Mouse (Mus musculus) embryonic facial prominence, embryonic 10.5 days (tissue): ENCODE results near the gene Sipa1. TPM values are rescaled to one million over a fixed set of nuclear protein-coding genes. Genes with fewer than 3 reads are reported as not detected.
"Not testable (repeated sequence)": the region's sequence is repeated elsewhere in the genome, so short reads cannot be mapped to it uniquely, and the experiment has no call there.

Experiments
- DNase-seq: peaks from one replicate; pipeline ENCODE4 v3.0.0-alpha.2; 2017; ENCODE audit warnings: low spot score
- H3K27ac ChIP-seq: fragments of 300-500 bp; sonication (generic); replicated peaks from 2 replicates; pipeline ENCODE4 v1.5.1; 2016; ENCODE audit warnings: mild to moderate bottlenecking
- H3K27me3 ChIP-seq: fragments of 300-500 bp; sonication (generic); replicated peaks from 2 replicates; pipeline ENCODE4 v1.6.1; 2016; ENCODE audit warnings: low read depth, mild to moderate bottlenecking; ENCODE audit not compliant: poor library complexity, severe bottlenecking
- H3K36me3 ChIP-seq: fragments of 300-500 bp; sonication (generic); replicated peaks from 2 replicates; pipeline ENCODE4 v1.6.1; 2016; ENCODE audit warnings: mild to moderate bottlenecking, moderate library complexity
- H3K4me1 ChIP-seq: fragments of 300-500 bp; sonication (generic); 2 replicates; pipeline ENCODE4 v1.6.1; 2016
- H3K4me3 ChIP-seq: fragments of 300-500 bp; sonication (generic); 2 replicates; pipeline ENCODE4 v1.5.1; 2016; ENCODE audit warnings: mild to moderate bottlenecking, moderate library complexity
- H3K9me3 ChIP-seq: fragments of 300-500 bp; sonication (generic); 2 replicates; pipeline ENCODE4 v1.6.1; 2016; ENCODE audit warnings: mild to moderate bottlenecking
- WGBS: fragments of 180-500 bp; shearing (Covaris S2); methylation state at CpG from one replicate; pipeline ENCODE4 v1.1.7; 2016; 5-methylcytosine and 5-hydroxymethylcytosine counted together
- polyA plus RNA-seq: library from polyadenylated mRNA; unstranded; fragments of >200 nt; fragmentation: Nextera tagmentation; extraction: Ambion mirVana; gene quantifications from 2 replicates; pipeline ENCODE4 v1.2.1, GENCODE M21; 2016

Gene Sipa1
- polyA plus RNA-seq, 1 experiment from 2014 or later: 28.7 TPM

- peaks cover 72% of the 10 kb centered on the region for H3K36me3 ChIP-seq
- peaks cover 10% of the 10 kb centered on the region for H3K27me3 ChIP-seq
- H3K4me1 ChIP-seq: peaks cover 69% of the 10 kb centered on the region
- peak overlapping the region; percentile 82 for H3K27ac ChIP-seq
- 38% methylated on average over 10 of the region's 10 CpGs for WGBS
- peak overlapping the region; percentile 97 for H3K4me3 ChIP-seq
- DNase-seq: no peak
- H3K9me3 ChIP-seq: no peaks in the 10 kb centered on the region
These were observed 28.8 kb upstream of the Sipa1 start for GRCm38 (mm10) chr19:5692086-5692912.

- H3K4me3 ChIP-seq: peak overlapping the region; percentile 97
These were observed 28.1 kb upstream of the Sipa1 start for GRCm38 (mm10) chr19:5691601-5692000.

DNA sequence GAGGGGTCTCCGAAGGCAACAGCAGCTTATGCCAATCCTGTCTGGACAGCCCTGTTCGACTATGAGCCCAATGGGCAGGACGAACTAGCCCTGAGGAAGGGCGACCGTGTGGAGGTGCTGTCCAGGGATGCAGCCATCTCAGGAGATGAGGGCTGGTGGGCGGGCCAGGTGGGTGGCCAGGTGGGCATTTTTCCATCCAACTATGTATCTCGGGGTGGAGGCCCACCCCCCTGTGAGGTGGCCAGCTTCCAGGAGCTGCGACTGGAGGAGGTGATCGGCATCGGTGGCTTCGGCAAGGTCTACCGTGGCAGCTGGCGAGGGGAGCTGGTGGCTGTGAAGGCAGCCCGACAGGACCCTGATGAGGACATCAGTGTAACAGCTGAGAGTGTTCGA, 26.8 kb upstream of the Sipa1 start:
- Histone ChIP-seq H3K27me3 (peaks cover 7% of the 10 kb centered on the region), H3K36me3 (peaks cover 72% of the 10 kb centered on the region), H3K9me3 (no peaks in the 10 kb centered on the region), H3K4me3 (peak overlapping the region; percentile 97), H3K4me1 (peaks cover 60% of the 10 kb centered on the region), H3K27ac (peak overlapping the region; percentile 93)
- 68% methylated on average over 15 of the region's 15 CpGs for WGBS
- DNase-seq: no peak

More at GRCm38 (mm10) chr19:5691601-5692000, 28.1 kb upstream of the Sipa1 start:
- H3K27me3 ChIP-seq: peaks cover 10% of the 10 kb centered on the region
- WGBS: 69% methylated on average over 5 of the region's 5 CpGs
- H3K4me1 ChIP-seq: peaks cover 73% of the 10 kb centered on the region
- no peaks in the 10 kb centered on the region for H3K9me3 ChIP-seq
- H3K36me3 ChIP-seq: peaks cover 72% of the 10 kb centered on the region
- peak overlapping the region; percentile 82 for H3K27ac ChIP-seq
- DNase-seq: no peak

GRCm38 (mm10) chr19:5689565-5690342, 26.2 kb upstream of the Sipa1 start:
- Histone ChIP-seq H3K4me3 (peak overlapping the region; percentile 97), H3K27ac (peak overlapping the region; percentile 93), H3K27me3 (peaks cover under 1% of the 10 kb centered on the region), H3K9me3 (no peaks in the 10 kb centered on the region), H3K4me1 (peaks cover 56% of the 10 kb centered on the region), H3K36me3 (peaks cover 72% of the 10 kb centered on the region)
- WGBS: 10% methylated on average over 42 of the region's 42 CpGs
- peak; percentile 88 for DNase-seq

- no peaks in the 10 kb centered on the region for H3K27me3 ChIP-seq
- H3K9me3 ChIP-seq: no peaks in the 10 kb centered on the region
- WGBS: 2% methylated on average over 7 of the region's 7 CpGs
- peak overlapping the region; percentile 97 for H3K4me3 ChIP-seq
- no peak for DNase-seq
- peaks cover 56% of the 10 kb centered on the region for H3K4me1 ChIP-seq
- peaks cover 72% of the 10 kb centered on the region for H3K36me3 ChIP-seq
- peak overlapping the region; percentile 93 for H3K27ac ChIP-seq
These were observed 25.6 kb upstream of the Sipa1 start for GRCm38 (mm10) chr19:5689088-5689428.

DNA sequence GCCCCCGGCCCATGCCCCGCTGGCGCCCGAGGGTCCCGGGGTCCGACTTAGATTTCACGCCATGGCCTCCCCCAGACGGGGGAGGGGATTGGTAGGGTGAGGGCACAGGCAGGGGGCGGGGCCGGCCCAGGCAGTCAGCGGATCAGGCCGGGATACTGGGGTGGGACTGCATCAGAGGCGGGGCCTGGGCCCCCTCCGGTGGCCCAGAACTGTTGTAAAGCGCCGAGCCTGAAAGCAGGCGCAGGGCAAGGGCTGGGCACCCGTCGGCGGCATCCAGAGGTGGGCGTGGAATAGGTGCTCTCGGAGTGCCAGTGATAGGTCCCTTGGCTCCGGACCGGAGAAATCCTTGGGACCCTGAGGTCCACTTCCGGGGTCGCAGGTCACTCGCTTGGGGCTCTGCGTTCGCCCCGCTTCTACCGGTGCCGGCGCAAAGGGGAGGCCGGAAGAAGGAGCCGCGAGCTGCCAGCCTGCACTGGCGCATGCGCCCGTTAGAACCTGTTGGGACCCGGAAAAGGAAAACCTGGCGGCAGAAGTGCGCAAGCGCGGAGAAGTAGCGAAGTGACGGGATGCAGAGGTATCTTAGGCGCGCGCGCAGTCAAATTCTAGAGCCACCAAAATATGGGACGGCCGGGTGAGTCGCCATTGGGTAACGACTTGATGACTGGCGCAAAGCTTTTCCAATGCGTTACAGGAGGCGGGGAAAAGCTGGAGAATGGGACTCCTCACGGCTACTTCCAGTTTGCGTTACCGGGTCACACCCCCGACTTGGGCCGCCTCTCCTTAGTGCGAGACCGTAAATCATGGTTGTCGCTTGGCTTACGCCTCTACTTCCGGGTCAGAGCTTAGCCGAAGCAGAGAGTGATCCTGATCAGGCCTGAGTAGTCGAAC, 24.9 kb upstream of the Sipa1 start, which contains the start of the genes Map3k11 and Pcnx3:
Map3k11 (plus strand) TSS at position 543 of the 888 bp plus-strand sequence.
Pcnx3 (minus strand) TSS at position 709 of the 888 bp plus-strand sequence.
- DNase-seq: peak; percentile 96
- peak within 1 kb of the TSS; percentile 93 for H3K27ac ChIP-seq
- peak within 1 kb of the TSS; percentile 97 for H3K4me3 ChIP-seq
- H3K27me3 ChIP-seq: no peaks in the 10 kb centered on the region
- peaks cover 51% of the 10 kb centered on the region for H3K4me1 ChIP-seq
- WGBS: under 1% methylated on average over 69 of the region's 69 CpGs
- peaks cover 72% of the 10 kb centered on the region for H3K36me3 ChIP-seq
- H3K9me3 ChIP-seq: no peaks in the 10 kb centered on the region

DNA sequence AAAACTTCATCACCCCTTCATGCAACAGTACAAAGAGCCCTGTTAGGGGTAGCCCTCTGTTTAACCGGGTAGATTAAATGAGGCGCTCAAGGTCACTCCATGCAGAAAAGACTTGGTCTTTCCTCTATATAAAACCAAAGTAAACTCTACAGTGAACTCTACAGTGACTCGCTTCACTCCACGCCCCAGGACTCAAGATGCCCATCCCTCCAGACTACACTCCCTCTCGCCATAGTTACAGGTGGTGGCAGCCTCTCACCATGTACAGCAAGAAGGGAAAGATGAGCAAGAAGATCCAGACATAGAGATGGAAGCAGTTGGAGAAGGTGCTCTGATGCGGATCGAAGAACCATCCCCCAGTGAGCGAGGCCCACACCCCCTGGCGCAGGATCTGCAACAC, 24.2 kb upstream of the Sipa1 start:
- Histone ChIP-seq H3K9me3 (no peaks in the 10 kb centered on the region), H3K27ac (peak overlapping the region; percentile 93), H3K4me3 (peak overlapping the region; percentile 97), H3K36me3 (peaks cover 72% of the 10 kb centered on the region), H3K27me3 (no peaks in the 10 kb centered on the region), H3K4me1 (peaks cover 43% of the 10 kb centered on the region)
- DNase-seq: no peak
- 20% methylated on average over 9 of the region's 9 CpGs for WGBS

GRCm38 (mm10) chr19:5686954-5687353, 23.4 kb upstream of the Sipa1 start:
- Histone ChIP-seq H3K4me3 (peak overlapping the region; percentile 97), H3K36me3 (peaks cover 72% of the 10 kb centered on the region), H3K4me1 (peaks cover 36% of the 10 kb centered on the region)
- not testable (repeated sequence) for H3K27ac ChIP-seq, DNase-seq, H3K27me3 ChIP-seq, H3K9me3 ChIP-seq
- WGBS: 89% methylated on average over 12 of the region's 12 CpGs

DNA sequence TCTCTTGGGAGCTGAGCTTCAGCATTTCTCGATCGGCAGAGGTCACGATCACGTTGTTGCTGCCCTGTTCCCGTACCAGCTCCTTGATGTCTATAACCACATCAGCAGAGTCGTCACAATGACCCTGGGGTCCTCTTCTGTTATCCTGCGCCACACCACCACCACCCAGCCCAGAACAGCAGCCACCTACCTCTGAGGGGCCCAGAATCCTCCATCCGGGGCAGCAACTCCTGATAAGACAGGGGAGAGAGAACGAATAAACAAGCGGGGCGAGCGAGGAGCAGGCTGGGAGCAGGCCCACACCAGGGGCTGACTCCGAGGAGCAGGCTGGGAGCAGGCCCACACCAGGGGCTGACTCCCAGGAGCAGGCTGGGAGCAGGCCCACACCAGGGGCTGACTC, 22.9 kb upstream of the Sipa1 start:
- Histone ChIP-seq H3K9me3 (no peaks in the 10 kb centered on the region), H3K4me3 (peak overlapping the region; percentile 11; the same call in 1 of the 2 replicates), H3K4me1 (peaks cover 30% of the 10 kb centered on the region), H3K27me3 (no peaks in the 10 kb centered on the region), H3K27ac (no peak overlapping the region), H3K36me3 (peaks cover 72% of the 10 kb centered on the region)
- 91% methylated on average over 13 of the region's 13 CpGs for WGBS
- DNase-seq: no peak

DNA sequence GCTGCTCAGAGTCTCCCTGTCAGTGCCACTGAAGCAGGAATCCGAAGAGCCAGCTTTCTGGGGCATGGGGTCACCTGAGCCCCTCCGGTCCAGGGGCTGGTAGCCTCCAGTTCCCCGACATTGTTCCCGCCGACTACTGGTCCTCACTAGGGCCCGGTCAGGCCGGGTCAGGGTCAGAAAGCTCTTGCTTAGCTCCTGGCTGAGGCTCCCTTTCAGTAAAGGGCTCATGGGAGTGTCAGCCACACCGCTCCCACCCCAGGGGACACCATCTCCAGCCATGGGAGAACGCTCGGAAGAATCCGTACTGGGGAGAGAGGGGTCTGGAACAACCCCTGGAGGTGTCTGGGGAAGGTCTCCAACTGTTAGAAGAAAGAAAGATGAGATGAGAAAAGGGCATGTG, 22.4 kb upstream of the Sipa1 start:
- no peak for DNase-seq
- Histone ChIP-seq H3K27ac (no peak overlapping the region), H3K4me3 (peak overlapping the region; percentile 19; the same call in 1 of the 2 replicates), H3K36me3 (peaks cover 72% of the 10 kb centered on the region), H3K4me1 (peaks cover 25% of the 10 kb centered on the region), H3K9me3 (no peaks in the 10 kb centered on the region), H3K27me3 (no peaks in the 10 kb centered on the region)
- WGBS: 93% methylated on average over 11 of the region's 11 CpGs

GRCm38 (mm10) chr19:5685431-5685830, 21.9 kb upstream of the Sipa1 start:
- Histone ChIP-seq H3K27me3 (no peaks in the 10 kb centered on the region), H3K27ac (no peak overlapping the region), H3K9me3 (no peaks in the 10 kb centered on the region), H3K36me3 (peaks cover 72% of the 10 kb centered on the region), H3K4me1 (peaks cover 20% of the 10 kb centered on the region), H3K4me3 (peak overlapping the region; percentile 19)
- 94% methylated on average over 19 of the region's 19 CpGs for WGBS
- DNase-seq: no peak

DNA sequence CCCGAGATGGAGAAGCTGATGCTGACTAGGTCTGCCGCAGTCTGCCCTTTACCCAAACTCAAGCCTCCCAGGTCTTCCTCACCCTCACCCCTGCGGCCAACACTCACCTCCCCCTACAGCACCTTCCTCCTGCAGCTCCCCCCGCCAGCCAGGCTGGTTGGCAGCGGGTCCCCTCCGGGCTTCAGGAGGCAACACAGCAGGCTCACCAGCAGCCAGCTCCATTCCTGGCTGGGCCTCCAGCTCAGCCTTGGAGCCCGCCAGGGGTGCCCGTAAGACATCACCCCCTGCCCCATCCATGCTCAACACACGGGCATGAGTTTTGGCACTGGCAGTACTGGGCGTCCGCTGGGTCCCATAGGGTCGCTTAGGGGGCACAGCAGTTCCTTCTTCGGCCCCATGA, 21.5 kb upstream of the Sipa1 start:
- H3K27ac ChIP-seq: no peak overlapping the region
- peaks cover 16% of the 10 kb centered on the region for H3K4me1 ChIP-seq
- H3K27me3 ChIP-seq: no peaks in the 10 kb centered on the region
- WGBS: 91% methylated on average over 13 of the region's 13 CpGs
- no peaks in the 10 kb centered on the region for H3K9me3 ChIP-seq
- peak overlapping the region; percentile 19; the same call in 1 of the 2 replicates for H3K4me3 ChIP-seq
- no peak for DNase-seq
- peaks cover 74% of the 10 kb centered on the region for H3K36me3 ChIP-seq
